Mouse (Mus musculus): ENCODE measurements around the gene Mgat1.

Mgat1 gene

DNA sequence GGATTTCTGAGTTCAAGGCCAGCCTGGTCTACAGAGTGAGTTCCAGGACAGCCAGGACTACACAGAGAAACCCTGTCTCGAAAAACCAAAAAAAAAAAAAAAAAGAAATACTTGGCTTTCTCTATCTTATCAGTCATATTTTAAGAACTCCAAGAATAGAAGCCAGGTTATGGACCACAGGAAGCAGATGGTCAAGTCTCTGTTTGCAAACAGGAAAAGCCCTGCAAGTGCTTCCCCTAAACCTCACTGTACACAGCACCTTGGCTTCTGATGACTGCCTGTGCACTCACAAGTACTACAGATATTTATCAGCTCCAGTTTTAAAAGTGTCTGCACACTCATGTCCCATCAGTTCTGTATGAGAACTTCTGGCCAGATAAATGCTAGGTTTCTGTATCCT, 2.5 kb upstream of the Mgat1 start:
- DNase-seq (ENCODE audit: low spot score): no peak

DNA sequence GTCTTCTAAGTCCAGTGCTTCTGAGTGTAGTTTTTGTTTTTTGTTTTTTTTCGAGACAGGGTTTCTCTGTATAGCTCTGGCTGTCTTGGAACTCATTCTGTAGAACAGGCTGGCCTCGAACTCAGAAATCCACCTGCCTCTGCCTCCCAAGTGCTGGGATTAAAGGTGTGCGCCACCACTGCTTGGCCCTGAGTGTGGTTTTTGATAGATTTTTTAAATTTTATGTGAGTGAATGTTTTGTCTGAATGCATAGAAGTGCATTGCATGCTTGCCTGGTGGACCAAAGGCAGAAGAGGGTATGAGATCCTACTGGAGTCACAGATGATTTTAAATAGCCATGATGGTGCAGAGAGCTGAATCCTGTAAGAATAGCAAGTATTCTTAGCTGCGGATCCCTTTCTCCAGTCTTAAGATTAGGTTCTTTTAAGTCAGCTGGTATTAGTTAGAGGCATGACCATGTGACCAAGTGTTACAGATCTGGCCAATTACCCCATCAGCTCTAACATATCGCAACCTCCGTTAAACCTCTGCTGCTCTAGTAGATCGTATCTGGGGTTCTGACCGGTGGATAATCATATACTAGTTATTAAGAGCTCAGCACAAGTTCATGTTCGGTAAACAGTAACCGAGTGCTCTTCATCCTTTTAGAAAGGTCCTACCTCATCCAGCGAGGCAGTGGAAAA, 906 bp upstream of the Mgat1 start:
- DNase-seq (ENCODE audit: low spot score): no peak

DNA sequence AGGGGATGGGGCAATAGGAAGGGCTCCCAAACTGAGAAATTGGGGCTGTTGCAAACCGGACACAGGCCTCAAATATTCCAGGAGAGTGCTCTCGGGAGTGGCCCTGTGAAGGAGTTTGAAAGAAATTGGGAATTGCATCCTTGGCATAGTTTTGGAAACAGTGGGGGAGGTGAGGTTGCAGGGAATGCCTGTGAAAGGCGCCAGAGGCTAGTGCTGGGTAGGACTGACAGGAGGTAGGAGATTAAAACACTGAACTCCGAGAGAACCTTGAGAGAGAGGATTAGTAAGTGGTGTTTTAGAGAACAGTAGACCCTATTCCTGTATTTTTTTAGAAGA, 572 bp downstream of the Mgat1 start:
- DNase-seq (ENCODE audit: low spot score): no peak

DNA sequence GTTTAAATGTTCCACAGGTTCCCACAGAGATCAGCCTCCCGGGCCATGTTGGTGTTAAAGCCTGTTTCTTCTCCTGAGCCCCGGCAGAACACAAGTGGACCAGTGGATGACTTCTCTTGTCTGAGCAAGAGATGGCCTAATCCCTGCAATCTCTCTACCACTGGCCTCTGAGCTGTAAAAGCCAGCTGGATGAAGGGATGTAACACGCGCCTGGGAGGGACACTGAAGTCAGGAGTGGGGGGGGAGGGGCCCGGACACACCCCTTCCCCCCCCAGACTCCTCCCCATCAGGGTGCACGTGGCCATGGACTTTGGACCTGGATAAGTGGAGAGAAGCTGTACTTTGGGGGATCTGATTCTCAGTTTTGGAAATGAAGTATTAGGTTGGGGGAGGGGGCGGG, 1.2 kb downstream of the Mgat1 start:
- peak; percentile 33 for DNase-seq (ENCODE audit: low spot score)

GRCm38 (mm10) chr11:49245634-49246415, 1.8 kb downstream of the Mgat1 start:
- no peak for DNase-seq (ENCODE audit: low spot score)

DNA sequence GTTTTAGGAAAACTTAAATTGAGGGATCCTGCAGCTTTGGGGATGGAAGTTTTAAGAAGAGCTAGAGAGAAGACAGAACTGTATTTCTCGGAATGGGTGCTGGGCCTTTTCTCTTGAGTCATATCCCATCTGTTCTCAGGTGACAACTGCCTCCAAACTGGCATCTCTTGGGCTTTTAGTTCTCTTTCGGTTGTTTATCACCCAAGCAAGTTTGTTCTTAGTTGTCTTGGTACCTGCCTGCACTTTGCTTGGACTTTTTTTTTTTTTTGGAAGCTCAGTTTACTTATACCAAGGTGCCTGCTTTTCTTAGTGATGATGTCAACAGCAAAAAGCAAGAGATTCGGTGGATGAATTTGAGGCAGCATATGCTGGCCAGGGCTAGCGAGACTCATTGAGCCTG, 2.5 kb downstream of the Mgat1 start:
- DNase-seq (ENCODE audit: low spot score): no peak

DNA sequence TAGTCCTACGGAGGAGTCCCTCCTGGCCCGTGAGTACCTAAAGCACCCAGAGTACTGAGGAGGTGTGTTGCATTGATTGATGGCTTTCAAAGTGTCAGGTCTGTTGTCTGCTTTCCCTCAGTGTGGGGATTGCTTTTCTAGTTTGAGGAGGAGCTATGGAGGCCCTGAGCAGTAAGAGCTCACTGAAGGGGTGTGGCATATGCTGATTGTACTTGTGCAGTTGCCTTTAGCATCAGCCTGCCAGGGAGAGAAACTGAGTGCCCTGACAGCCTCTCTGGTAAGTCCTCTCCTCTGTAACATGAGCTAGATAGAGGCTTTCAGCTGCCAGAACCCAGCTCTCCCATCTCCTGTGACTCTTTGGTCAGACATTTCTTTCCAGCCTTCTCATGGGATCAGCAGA, 3.3 kb downstream of the Mgat1 start:
- no peak for DNase-seq (ENCODE audit: low spot score)

DNA sequence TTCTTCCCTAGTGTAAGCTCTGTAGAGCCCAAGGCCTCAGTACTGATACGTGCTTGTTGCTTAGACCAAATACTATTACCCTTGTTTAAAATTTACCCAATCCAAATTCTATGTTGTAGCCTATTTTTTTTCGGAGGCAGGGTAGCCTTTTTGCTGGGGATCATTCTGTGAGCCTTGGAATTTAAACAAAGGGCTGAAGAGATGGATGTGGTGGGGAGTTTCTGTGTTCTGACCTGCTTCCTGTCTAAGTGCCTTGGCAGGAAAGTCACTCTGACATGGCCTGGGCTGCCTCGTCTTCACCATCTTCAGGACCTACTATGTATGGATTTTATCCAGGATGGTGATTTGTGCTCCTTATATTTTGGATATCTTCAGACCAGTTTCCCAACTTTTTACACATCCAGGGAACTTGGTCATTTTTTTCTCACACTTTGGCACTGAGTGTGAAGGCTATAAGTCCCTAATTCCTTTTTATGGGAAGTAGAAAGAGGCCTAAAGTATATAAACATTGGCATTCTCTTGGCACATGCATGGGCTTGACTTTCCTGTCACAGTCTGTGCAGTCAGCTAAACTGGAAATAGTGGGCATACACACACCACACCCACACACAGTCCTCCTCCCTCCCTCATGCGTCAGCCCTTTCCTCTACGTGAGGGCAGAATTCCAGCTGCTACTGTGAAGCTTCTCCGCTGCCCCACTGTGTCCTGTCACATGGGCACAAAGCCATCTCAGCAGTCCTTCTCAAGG, 4.4 kb downstream of the Mgat1 start:
- DNase-seq (ENCODE audit: low spot score): peak; percentile 33

DNA sequence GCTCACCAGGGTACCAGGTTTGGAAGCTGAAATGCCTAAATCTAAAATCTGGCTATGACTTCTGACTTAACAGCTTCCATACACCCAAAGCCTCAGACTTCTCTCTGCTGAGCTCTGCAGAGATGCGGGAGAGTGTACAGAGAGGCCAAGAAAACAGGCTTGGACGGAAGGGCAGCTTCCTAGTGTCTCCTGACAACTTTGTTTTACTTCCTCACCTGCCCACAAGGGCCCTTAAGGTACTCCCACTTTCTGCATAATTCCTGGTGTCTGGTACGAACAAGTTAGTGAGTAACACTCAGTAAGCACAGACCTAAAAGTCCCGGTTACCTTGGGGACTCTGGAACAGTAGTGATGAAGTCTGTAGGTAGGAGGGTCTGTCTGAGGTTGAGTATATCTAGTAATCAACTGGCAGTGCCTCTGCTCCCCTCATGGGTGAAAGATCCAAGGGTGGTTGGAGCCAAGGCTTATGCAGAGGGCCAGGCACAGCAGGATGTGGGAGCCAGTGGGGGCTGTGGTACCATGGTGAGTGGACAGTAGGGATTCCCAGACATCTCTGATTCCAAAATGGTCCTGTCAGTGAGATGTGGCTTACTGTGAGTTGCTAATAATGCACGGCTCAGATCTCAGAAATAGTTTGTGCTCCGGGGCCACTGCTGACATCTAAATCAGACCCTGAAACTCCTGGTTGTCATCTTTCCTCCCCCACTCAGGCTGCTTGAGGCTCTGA, 5.1 kb downstream of the Mgat1 start:
- DNase-seq (ENCODE audit: low spot score): no peak

DNA sequence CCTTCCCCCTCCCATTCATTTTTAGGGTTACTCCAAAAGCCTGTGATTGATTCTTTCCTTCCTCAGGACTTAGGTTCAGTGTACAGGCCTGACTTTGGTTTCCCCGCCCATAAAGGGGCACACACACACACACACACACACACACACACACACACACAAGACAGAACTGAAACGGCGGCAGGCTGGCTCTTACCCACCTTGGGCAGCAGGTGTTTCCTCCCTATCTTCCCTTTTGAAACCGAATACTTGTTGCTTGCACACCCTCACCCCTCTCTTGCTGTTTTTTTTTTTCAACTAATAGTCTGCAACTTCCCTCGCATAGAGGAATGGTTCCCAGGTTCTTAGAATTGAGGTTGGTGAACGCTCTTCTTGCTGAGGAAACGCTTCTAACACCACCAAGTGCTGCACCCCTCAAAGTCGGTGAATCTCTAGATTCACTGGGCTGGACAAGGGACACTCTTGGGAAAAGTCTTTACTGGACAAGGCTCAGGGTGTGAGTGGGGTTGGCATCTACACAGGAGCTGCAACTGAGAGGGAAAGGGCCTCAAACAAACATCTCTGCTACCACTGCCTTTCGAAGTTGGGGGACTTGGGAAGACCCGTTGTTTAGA, 5.9 kb downstream of the Mgat1 start:
- no peak for DNase-seq (ENCODE audit: low spot score)

GRCm38 (mm10) chr11:49250422-49251379, 6.7 kb downstream of the Mgat1 start:
- DNase-seq (ENCODE audit: low spot score): peak; percentile 85

GRCm38 (mm10) chr11:49251380-49251761, 7.4 kb downstream of the Mgat1 start:
- no peak for DNase-seq (ENCODE audit: low spot score)

DNA sequence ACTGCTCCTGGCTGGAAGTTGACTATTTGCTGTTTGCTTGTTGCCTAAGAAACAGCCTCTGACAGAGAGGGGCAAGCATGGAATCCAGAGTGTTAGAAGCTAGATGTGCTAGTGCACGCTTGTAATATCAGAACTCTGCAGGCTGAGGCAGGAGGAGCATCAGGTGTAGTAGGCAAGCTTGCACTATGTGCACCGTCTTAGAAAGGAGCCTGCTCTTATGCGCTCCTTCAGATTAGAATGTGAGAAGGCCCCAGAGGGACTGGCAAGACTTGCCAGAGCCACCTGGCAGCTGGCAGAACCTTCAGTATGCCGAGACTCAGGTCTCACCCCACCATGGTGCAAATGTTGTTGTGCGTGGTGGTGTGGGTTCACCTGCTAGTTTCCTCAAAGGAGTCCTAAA, 8.1 kb downstream of the Mgat1 start:
- DNase-seq (ENCODE audit: low spot score): no peak

GRCm38 (mm10) chr11:49253035-49253434, 9.0 kb downstream of the Mgat1 start:
- no peak for DNase-seq (ENCODE audit: low spot score)

DNA sequence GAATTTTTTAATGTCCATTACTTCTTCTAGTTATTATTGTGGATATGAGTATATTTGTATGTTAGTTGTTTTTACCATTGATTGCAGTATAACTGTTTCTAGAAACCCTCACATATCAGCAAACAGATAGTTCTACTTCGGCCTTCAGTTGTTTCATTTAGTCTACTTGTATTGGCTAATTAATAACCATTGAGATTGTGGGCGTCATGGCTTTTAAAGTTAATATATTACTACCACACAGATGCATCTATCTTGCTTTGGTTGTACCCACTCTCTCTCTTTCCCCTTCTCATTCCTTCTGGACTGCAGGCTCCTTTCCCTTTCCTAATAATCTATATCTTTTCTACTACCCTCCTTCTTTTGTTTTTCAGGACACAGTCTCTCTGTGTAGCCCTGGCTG, 15.3 kb downstream of the Mgat1 start:
- DNase-seq (ENCODE audit: low spot score): no peak

DNA sequence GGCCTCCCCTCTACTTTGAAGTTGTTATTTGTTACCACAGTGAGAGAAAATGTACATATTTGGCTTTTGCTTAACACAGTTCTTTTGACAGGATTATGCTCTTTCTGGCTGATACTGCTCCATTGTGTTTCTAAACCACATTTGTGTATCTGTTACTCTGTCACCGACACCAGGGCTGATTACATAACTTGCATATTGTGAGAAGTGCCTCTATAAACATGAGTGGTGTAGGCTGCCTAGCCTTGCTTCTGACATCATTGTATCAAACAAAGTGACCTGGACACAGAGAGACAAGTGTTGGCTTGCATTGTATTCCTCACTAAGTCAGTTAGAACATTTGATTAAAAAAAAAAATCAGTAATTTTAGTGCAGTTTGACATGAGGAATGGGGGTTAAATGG, 15.8 kb downstream of the Mgat1 start:
- no peak for DNase-seq (ENCODE audit: low spot score)

GRCm38 (mm10) chr11:49260598-49261312, 16.8 kb downstream of the Mgat1 start:
- no peak for DNase-seq (ENCODE audit: low spot score)

- DNase-seq (ENCODE audit: low spot score): no peak
Measured at GRCm38 (mm10) chr11:49261313-49261855, 17.4 kb downstream of the Mgat1 start.

DNA sequence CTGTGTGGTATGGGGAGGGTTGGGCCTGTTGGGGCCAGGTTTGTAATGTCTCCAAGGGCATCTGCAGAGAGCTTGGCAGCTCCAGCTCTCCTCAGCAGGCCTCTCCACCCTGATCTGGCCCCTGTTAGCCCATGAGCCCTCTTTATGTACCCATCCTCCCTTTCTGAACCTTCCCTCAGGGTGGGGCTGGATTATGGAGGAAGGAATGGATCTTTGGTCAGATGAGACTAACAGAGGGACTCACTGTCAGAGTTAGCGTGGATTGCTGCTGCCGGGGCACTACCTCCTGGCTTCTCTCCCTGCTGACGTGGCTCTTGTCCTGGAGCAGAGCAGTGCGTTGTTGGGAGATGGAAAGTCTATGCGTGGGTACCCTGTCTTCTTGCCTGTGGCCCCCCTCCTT, 18.3 kb downstream of the Mgat1 start:
- no peak for DNase-seq (ENCODE audit: low spot score)

- no peak for DNase-seq (ENCODE audit: low spot score)
Measured at GRCm38 (mm10) chr11:49263149-49263548, 19.2 kb downstream of the Mgat1 start.
